Mouse (Mus musculus): ENCODE results near the gene Magea10.

The Magea10 gene

GRCm38 (mm10) chrX:72386758-72387157 lies at the start of gene Magea10:
Magea10 (minus strand) TSS chrX:72386858.
- no peak for DNase-seq

GRCm38 (mm10) chrX:72381972-72382371 lies 4.7 kb downstream of the Magea10 start:
- DNase-seq, result no peak
